Mouse (Mus musculus) heart, embryonic 11.5 days (tissue): ENCODE data around the gene Armc9. TPM values are rescaled to one million over a fixed set of nuclear protein-coding genes. Genes with fewer than 3 reads are reported as not detected.

Source experiments
- ATAC-seq: fragments of 200-750 bp; cut with Nextera tagmentation; replicated peaks from 2 replicates; pipeline ENCODE4 v1.8.0; 2017; ENCODE audit warnings: moderate library complexity; ENCODE audit not compliant: insufficient number of reproducible peaks, low FRiP score, low TSS enrichment
- H3K27ac ChIP-seq: fragments of 300-500 bp; sonication (generic); 2 replicates; pipeline ENCODE4 v1.5.1; 2014; ENCODE audit warnings: mild to moderate bottlenecking, low read depth, low read length
- H3K27me3 ChIP-seq: fragments of 300-500 bp; sonication (generic); 2 replicates; pipeline ENCODE4 v1.6.1; 2014; ENCODE audit warnings: mild to moderate bottlenecking, low read length, mixed read lengths; ENCODE audit not compliant: control insufficient read depth, insufficient read depth
- H3K36me3 ChIP-seq: fragments of 300-500 bp; sonication (generic); 2 replicates; pipeline ENCODE4 v1.6.1; 2014; ENCODE audit warnings: mild to moderate bottlenecking, low read length, moderate library complexity, mixed read lengths; ENCODE audit not compliant: control insufficient read depth, insufficient read depth
- H3K4me1 ChIP-seq: fragments of 300-500 bp; sonication (generic); 2 replicates; pipeline ENCODE4 v1.6.1; 2014; ENCODE audit warnings: low read length; ENCODE audit not compliant: control insufficient read depth, insufficient read depth
- H3K4me2 ChIP-seq: fragments of 300-500 bp; sonication (generic); 2 replicates; pipeline ENCODE4 v1.6.1; 2014; ENCODE audit warnings: mild to moderate bottlenecking, moderate library complexity
- H3K4me3 ChIP-seq: fragments of 300-500 bp; sonication (generic); 2 replicates; pipeline ENCODE4 v1.5.1; 2014; ENCODE audit warnings: low read depth, low read length
- H3K9ac ChIP-seq: fragments of 300-500 bp; sonication (generic); 2 replicates; pipeline ENCODE4 v1.6.1; 2014; ENCODE audit warnings: mild to moderate bottlenecking, low read depth, low read length, moderate library complexity
- H3K9me3 ChIP-seq: fragments of 300-500 bp; sonication (generic); replicated peaks from 2 replicates; pipeline ENCODE4 v1.6.1; 2016; ENCODE audit warnings: low read length; ENCODE audit not compliant: control insufficient read depth
- WGBS: fragments of 180-500 bp; shearing (Covaris S2); extraction: QIAGEN DNeasy Blood & Tissue Kit; methylation state at CpG from one replicate; pipeline ENCODE4 v1.1.7; 2014; ENCODE audit not compliant: insufficient replicate concordance; 5-methylcytosine and 5-hydroxymethylcytosine counted together
- polyA plus RNA-seq: library from polyadenylated mRNA; unstranded; fragments of >200 nt; fragmentation: Nextera tagmentation; extraction: Ambion mirVana; gene quantifications from 2 replicates; pipeline ENCODE4 v1.2.1, GENCODE M21; 2014

Gene Armc9
- polyA plus RNA-seq, 1 experiment from 2014 or later, result 14.7 TPM

DNA sequence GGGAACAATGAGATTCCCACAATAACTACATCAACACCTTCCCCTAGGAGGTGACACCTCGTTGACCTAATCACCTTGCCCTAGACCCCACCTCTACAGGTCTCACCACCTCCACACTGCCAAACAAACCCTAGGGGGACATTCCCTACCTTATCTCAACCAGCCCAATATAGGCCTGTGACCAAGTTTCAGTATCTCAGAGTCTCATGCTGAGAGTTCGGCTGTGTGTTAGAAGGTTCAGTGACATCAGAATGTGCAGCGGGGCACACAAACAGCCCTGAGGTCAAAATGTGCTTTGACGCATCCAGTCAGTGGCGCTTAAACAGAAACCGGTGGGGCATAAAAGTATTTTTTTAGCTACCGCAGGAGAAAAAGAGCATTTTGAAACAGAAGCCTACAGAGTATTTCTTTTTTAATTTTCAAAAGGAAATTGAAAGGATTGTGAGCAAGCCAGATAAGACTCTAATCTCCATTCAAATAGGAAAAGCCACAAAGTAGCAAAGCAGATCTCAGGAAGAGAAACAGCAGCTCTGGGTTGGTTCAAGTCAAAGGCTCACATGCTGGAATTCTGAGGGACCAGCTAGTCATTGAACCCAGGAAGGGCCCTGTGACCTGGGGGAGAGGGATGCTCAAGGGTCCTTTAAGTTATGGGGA, 103.7 kb downstream of the Armc9 start:
- Histone ChIP-seq H3K4me2 (no peak overlapping the region), H3K27me3 (no peaks in the 10 kb centered on the region), H3K27ac (no peak overlapping the region), H3K9ac (no peak overlapping the region), H3K36me3 (no peaks in the 10 kb centered on the region), H3K9me3 (no peaks in the 10 kb centered on the region), H3K4me3 (no peak overlapping the region), H3K4me1 (peaks cover 4% of the 10 kb centered on the region; the same call in 1 of the 2 replicates)
- WGBS, result 47% methylated on average over 7 of the region's 7 CpGs
- ATAC-seq, result no peak; the same call in 1 of the 2 replicates

DNA sequence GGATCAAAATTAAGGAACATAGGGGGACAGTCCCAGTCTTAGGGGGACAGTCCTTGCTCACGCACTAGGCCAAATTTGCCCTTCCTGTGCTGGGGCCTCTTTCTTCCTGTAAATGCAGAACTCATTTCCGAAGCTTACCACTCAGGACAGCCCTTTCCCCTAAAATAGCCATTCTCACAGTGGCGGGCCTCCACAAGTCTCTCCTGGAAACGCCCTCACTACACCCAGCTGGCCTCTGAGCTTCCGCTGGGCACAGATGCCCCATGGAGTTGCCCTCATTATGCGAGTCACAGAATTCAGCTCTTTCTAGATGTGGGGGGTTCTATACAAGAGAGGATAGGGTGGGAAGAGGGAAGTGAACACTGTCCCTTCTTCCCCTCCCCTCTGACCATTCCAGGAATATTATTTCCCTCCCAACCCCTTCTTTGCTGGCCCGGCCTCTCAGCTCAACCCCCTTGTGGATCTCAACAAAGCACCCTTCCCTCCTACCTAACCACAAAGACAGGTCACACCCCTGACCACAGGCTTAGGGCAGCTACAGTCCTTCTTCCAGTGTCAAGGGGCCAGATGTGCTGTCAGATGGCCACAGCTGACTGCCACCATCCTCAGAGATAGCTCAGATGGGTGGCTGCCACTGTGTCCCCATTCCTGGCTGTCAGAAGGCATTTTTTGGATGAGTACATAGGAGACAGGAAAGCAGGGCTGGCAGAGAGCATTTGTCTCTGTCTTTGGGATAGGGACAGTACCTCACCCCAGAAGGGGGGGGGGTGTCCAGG, 109.2 kb downstream of the Armc9 start:
- Histone ChIP-seq H3K9me3 (no peaks in the 10 kb centered on the region), H3K4me1 (no peaks in the 10 kb centered on the region; the same call in 1 of the 2 replicates), H3K4me3 (no peak overlapping the region), H3K9ac (no peak overlapping the region), H3K36me3 (no peaks in the 10 kb centered on the region), H3K27ac (no peak overlapping the region), H3K27me3 (no peaks in the 10 kb centered on the region), H3K4me2 (no peak overlapping the region)
- no peak for ATAC-seq
- WGBS, result 72% methylated on average over 7 of the region's 7 CpGs

DNA sequence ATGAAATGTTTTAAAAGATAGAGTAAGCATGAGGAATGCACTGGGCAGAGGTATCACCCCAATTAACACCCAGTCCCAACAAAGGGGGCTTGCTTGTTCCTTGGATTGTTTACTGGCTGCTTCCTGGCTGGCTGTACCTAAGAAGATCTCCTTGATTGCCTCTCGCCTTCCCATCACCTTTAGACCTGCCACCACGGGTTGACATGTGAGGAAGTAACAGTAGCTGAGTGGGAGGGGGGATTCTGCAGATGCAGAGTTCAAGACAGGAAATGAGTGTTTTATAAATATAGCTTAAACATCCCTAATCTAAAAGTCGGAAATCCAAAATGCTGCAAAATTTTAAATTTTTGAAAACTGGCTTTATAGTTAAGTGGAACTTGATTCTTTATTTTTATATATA, 110.5 kb downstream of the Armc9 start:
- Histone ChIP-seq H3K9ac (no peak overlapping the region), H3K27me3 (no peaks in the 10 kb centered on the region), H3K4me2 (no peak overlapping the region), H3K27ac (no peak overlapping the region), H3K4me3 (no peak overlapping the region), H3K9me3 (no peaks in the 10 kb centered on the region), H3K4me1 (no peaks in the 10 kb centered on the region; the same call in 1 of the 2 replicates), H3K36me3 (no peaks in the 10 kb centered on the region)
- ATAC-seq, result no peak
- WGBS, result 57% methylated on average over 3 of the region's 3 CpGs

DNA sequence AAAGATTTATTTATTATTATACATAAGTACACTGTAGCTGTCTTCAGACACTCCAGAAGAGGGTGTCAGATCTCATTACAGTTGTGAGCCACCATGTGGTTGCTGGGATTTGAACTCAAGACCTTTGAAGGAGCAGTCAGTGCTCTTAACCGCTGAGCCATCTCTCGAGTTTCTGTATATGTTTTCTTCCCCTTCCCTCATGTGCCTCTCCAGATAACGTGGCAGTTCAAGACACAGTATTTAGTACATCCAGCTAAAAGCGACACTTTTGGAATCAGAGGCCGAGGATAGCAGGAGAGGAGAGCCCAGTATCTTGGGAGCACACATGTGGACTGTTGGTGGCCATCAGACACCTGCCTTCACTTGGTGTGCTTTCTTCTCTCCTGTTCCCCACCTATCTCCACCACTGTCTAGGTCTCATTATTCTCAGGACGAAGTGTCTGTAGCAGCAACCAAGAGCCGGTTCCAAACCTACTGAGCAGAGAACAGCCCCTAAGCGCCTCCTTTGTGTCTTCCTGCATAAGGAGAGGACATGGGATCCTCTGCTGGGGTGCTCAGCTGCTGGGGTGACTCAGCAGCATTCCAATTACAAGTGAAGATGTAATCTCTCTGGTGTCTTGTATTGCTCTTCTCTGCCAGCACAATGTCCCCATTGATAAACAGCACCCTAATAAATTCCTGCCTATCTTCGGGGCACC, 114.1 kb downstream of the Armc9 start:
- H3K4me3 ChIP-seq, result no peak overlapping the region
- no peak overlapping the region for H3K9ac ChIP-seq
- H3K36me3 ChIP-seq, result no peaks in the 10 kb centered on the region
- no peaks in the 10 kb centered on the region for H3K9me3 ChIP-seq
- H3K27me3 ChIP-seq, result no peaks in the 10 kb centered on the region
- WGBS, result 82% methylated on average over 9 of the region's 9 CpGs
- ATAC-seq, result no peak
- H3K4me2 ChIP-seq, result no peak overlapping the region
- no peak overlapping the region for H3K27ac ChIP-seq
- no peaks in the 10 kb centered on the region; the same call in 1 of the 2 replicates for H3K4me1 ChIP-seq

DNA sequence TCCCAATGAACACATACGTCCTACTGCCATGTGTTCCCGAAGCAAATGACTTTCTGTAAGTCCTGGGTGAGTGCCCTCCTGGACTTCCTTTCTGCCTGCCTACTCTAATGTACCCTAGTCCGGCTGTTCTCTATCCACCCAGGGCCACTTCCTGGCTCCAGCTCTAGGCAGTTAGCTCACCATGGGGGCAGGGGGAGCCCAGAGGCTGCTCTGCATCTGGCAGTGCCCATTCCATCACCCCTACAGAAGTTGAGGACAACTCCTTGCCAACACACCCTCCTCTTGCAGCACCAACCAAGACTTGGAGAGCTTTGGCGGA, 114.6 kb downstream of the Armc9 start:
- no peaks in the 10 kb centered on the region for H3K4me1 ChIP-seq
- H3K4me3 ChIP-seq, result no peak overlapping the region
- WGBS, result 67% methylated on average over 4 of the region's 4 CpGs
- no peak overlapping the region for H3K9ac ChIP-seq
- no peaks in the 10 kb centered on the region for H3K36me3 ChIP-seq
- no peaks in the 10 kb centered on the region for H3K9me3 ChIP-seq
- H3K27me3 ChIP-seq, result no peaks in the 10 kb centered on the region
- H3K27ac ChIP-seq, result no peak overlapping the region
- no peak overlapping the region for H3K4me2 ChIP-seq
- ATAC-seq, result no peak

DNA sequence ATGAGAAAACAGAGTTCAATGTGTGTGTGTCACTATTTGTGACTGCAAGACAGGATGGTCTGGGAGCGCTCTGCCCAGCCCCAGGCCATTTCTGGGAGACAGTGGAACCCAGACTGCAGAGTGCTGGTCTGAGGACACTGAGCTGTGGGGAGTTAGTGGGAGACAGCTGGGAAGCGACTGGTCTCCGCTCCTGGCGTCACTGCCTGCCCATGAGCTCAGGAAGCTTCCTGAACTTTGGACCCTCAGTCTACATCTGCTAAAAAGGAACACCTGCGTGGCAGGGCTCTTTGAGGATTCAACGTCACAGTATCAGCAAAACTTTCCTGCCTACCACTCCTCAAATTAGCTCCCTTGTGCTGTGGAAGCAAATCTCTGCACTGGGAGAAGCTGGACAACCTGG, 117.1 kb downstream of the Armc9 start:
- no peak for ATAC-seq
- Histone ChIP-seq H3K27ac (no peak overlapping the region), H3K4me1 (no peaks in the 10 kb centered on the region), H3K9me3 (no peaks in the 10 kb centered on the region), H3K36me3 (no peaks in the 10 kb centered on the region), H3K4me2 (no peak overlapping the region), H3K4me3 (no peak overlapping the region), H3K27me3 (no peaks in the 10 kb centered on the region), H3K9ac (no peak overlapping the region)
- 73% methylated on average over 6 of the region's 6 CpGs for WGBS

DNA sequence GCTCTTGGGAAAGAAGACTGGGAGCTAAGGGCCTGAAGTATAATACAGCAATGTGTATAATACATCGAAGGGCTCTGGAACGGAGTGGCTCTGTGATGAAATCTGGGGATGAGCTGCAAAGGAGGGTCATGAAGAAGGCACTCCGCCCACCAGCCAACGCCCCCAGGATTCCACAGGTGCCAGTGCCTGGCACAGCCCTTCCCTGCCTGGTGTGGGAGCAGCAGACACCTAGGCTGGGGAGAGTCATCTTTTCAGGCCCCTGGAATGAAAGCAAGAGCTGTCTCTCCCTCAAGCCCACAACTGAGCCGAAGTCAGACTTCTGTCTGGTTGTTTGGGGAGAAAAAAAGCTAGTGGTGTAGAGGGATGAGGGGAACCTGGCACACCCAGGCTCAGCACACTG, 122.5 kb downstream of the Armc9 start:
- H3K4me3 ChIP-seq, result no peak overlapping the region
- H3K27me3 ChIP-seq, result no peaks in the 10 kb centered on the region
- no peak overlapping the region for H3K9ac ChIP-seq
- no peaks in the 10 kb centered on the region for H3K4me1 ChIP-seq
- ATAC-seq, result 0 out of 2 replicates have a peak, but pooled peaks have one; percentile 31
- 81% methylated on average over 5 of the region's 5 CpGs for WGBS
- no peaks in the 10 kb centered on the region for H3K36me3 ChIP-seq
- no peak overlapping the region for H3K27ac ChIP-seq
- H3K9me3 ChIP-seq, result no peaks in the 10 kb centered on the region
- H3K4me2 ChIP-seq, result no peak overlapping the region

DNA sequence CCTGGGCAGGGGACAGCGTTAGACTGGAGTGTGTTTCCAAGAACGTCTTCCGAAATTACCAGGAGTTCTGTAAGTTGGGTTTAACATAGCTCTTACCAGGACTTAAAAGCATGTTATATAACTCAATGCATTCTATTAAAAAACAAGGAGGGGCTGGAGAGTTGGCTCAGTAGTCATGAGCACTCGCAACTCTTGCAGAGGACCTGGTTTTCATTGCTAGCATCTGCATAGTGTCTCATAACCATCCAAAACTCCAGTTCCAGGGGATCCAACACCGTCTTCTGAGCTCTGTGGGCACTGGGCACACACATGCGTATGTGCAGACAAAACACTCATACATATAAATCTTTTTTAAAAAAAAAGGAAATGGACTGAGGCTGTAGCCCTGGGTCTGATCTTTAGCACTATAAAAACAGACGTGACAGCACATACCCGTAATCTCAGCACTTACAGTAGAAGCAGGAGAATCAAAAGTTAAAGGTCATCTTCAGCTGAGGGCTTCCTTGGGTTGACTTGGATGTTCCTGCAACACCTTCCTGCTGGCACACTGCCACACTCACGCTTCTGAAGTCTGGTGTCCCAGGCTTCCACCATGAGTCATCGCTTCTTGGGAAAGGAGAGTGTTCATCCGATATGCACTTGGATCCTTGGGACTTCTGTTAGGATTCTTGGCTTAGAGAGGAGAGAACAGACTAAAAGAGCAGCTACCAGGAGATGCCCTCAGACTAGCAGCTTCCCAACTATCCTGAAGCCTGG, 127.4 kb downstream of the Armc9 start:
- WGBS, result 75% methylated on average over 11 of the region's 11 CpGs

More for the DNA sequence above, 127.4 kb downstream of the Armc9 start:
- Histone ChIP-seq H3K4me1 (no peaks in the 10 kb centered on the region), H3K27me3 (no peaks in the 10 kb centered on the region), H3K4me2 (no peak overlapping the region), H3K9ac (no peak overlapping the region), H3K36me3 (no peaks in the 10 kb centered on the region), H3K4me3 (no peak overlapping the region), H3K27ac (no peak overlapping the region), H3K9me3 (no peaks in the 10 kb centered on the region)
- ATAC-seq, result no peak
